In the genomic region with DNA sequence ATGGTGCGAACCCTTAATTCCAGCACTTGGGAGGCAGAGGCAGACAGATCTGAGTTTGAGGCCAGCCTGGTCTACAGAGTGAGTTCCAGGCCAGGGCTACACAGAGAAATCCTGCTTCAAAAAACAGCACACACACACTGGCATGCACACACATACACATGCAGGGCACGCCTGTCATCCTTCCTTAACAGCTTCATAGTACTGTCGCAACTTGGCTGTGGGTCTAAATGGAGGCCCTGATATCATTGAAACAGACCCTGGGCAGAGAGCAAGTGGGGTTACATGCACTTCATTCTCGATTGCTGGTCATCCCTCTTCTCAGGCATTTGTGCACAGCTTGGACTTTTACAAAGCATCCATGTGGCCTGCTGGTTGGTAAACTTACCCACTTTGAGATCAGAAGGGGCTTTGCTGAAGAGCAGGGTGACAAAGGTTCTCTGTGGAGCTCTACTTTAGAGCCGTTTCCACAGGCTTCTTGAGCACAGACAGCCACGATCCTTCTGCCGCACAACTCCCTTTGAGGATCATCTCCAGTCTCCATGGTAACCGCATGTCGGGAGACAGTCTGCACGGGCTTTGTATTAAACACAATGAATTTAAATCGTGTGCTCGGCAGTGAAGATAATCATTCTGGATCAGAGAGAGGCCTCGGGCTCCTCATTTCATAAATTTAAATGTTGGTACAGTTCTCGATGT, we compare ENCODE assay signal across 13 mouse cellular contexts. TPM values are rescaled to one million over a fixed set of nuclear protein-coding genes. Genes with fewer than 3 reads are reported as not detected.
DNase-seq lines count a peak whose midpoint lies in the region; ATAC-seq and TF ChIP-seq lines count a peak whose summit lies in the region.
"Had no signal": no experiment of that assay in that cellular context is flagged by ENCODE, and none has a peak within 500 bp of the region (broad histone marks: within the 10 kb centered on the region; RNA-seq: fewer than 3 reads in every experiment).

No protein-coding gene starts in this region.

- TF ChIP-seq EP300 in liver, postnatal 0 days (IDR thresholded peaks at IDR 0.05; ENCODE audit: low read depth), result no peak

- TF ChIP-seq CTCF in liver, postnatal 0 days (IDR thresholded peaks at IDR 0.05; ENCODE audit: low read depth), result no peak

- peak overlapping the region; percentile 6; the same call in 1 of the 2 replicates for H3K4me2 ChIP-seq in hindbrain, embryonic 14.5 days (replicated peaks)
- H3K4me2 ChIP-seq in midbrain, embryonic 16.5 days (ENCODE audit: low read length), result peak overlapping the region; percentile 41
- no peak overlapping the region for H3K4me2 ChIP-seq in liver, postnatal 0 days (ENCODE audit: low read depth, low read length)
- H3K4me2 ChIP-seq: stomach, embryonic 15.5 days had no signal

- H3K9ac ChIP-seq in hindbrain, embryonic 14.5 days, result peak overlapping the region; percentile 35
- H3K9ac ChIP-seq in midbrain, embryonic 16.5 days (ENCODE audit: low read depth, low read length), result peak overlapping the region; percentile 44; the same call in 1 of the 2 replicates
- H3K9ac ChIP-seq in liver, postnatal 0 days (replicated peaks), result no peak overlapping the region
- H3K9ac ChIP-seq: stomach, embryonic 15.5 days had no signal

- ATAC-seq in frontal cortex, adult (ENCODE audit: low TSS enrichment), result peak; percentile 85
- peak; percentile 88 for ATAC-seq in hindbrain, embryonic 14.5 days (ENCODE audit: low FRiP score)
- peak; percentile 92 for ATAC-seq in midbrain, embryonic 16.5 days
- no peak for ATAC-seq in erythroid progenitor cell, adult 5-6 weeks (replicated peaks; ENCODE audit: low FRiP score, poor library complexity, severe bottlenecking)
- ATAC-seq in liver, postnatal 0 days, result no peak
- ATAC-seq: Patski had no signal

- H3K27me3 ChIP-seq in hindbrain, embryonic 14.5 days (ENCODE audit: control insufficient read depth, insufficient read depth, low read length), result no peaks in the 10 kb centered on the region
- no peaks in the 10 kb centered on the region for H3K27me3 ChIP-seq in midbrain, embryonic 16.5 days (ENCODE audit: control insufficient read depth, insufficient read depth, low read depth, low read length)
- no peaks in the 10 kb centered on the region for H3K27me3 ChIP-seq in liver, postnatal 0 days (ENCODE audit: insufficient read depth, low read length)
- H3K27me3 ChIP-seq: Patski; stomach, embryonic 15.5 days had no signal

- peaks cover 19% of the 10 kb centered on the region for H3K36me3 ChIP-seq in hindbrain, embryonic 14.5 days (replicated peaks; ENCODE audit: control insufficient read depth, insufficient read depth)
- H3K36me3 ChIP-seq in midbrain, embryonic 16.5 days (ENCODE audit: control insufficient read depth, insufficient read depth, low read length), result no peaks in the 10 kb centered on the region
- H3K36me3 ChIP-seq in liver, postnatal 0 days (replicated peaks; ENCODE audit: insufficient read depth, low read length), result no peaks in the 10 kb centered on the region
- H3K36me3 ChIP-seq: stomach, embryonic 15.5 days had no signal

- WGBS in hindbrain, embryonic 14.5 days, result 22% methylated on average over 14 of the region's 14 CpGs
- WGBS in midbrain, embryonic 16.5 days, result 12% methylated on average over 14 of the region's 14 CpGs
- WGBS in liver, postnatal 0 days (ENCODE audit: insufficient replicate concordance), result 80% methylated on average over 14 of the region's 14 CpGs

- DNase-seq in frontal cortex, postnatal 25 days (ENCODE audit: low spot score in 2 of 2), result no peak
- peak; percentile 81 for DNase-seq in brain, embryonic 18.5 days (ENCODE audit: low read depth, low spot score)
- DNase-seq in hindbrain, embryonic 14.5 days (ENCODE audit: low spot score), result peak; percentile 79
- no peak for DNase-seq in testis, postnatal 14 days (ENCODE audit: low spot score)
- no peak for DNase-seq in liver, postnatal 0 days
- DNase-seq: gastrocnemius, postnatal 25 days; lung, adult 18-20 months had no signal

- peaks cover 41% of the 10 kb centered on the region for H3K4me1 ChIP-seq in hindbrain, embryonic 14.5 days (replicated peaks; ENCODE audit: control insufficient read depth, insufficient read depth, low read length)
- H3K4me1 ChIP-seq in midbrain, embryonic 16.5 days (ENCODE audit: control insufficient read depth, insufficient read depth, low read length), result peaks cover 49% of the 10 kb centered on the region
- no peaks in the 10 kb centered on the region for H3K4me1 ChIP-seq in liver, postnatal 0 days (ENCODE audit: insufficient read depth)
- H3K4me1 ChIP-seq: stomach, embryonic 15.5 days had no signal

- no peak overlapping the region for H3K4me3 ChIP-seq in hindbrain, embryonic 14.5 days (replicated peaks; ENCODE audit: low read length)
- no peak overlapping the region for H3K4me3 ChIP-seq in midbrain, embryonic 16.5 days (ENCODE audit: low read depth, low read length)
- H3K4me3 ChIP-seq in liver, postnatal 0 days (ENCODE audit: low read depth, low read length), result no peak overlapping the region
- H3K4me3 ChIP-seq: stomach, embryonic 15.5 days had no signal

- no peaks in the 10 kb centered on the region for H3K9me3 ChIP-seq in hindbrain, embryonic 14.5 days (ENCODE audit: control insufficient read depth, low read length)
- H3K9me3 ChIP-seq in midbrain, embryonic 16.5 days (replicated peaks; ENCODE audit: control insufficient read depth, low read length, poor library complexity, severe bottlenecking), result no peaks in the 10 kb centered on the region
- H3K9me3 ChIP-seq in liver, postnatal 0 days (ENCODE audit: low read length), result no peaks in the 10 kb centered on the region
- H3K9me3 ChIP-seq: stomach, embryonic 15.5 days had no signal

- peak overlapping the region; percentile 93 for H3K27ac ChIP-seq in hindbrain, embryonic 14.5 days
- H3K27ac ChIP-seq in midbrain, embryonic 16.5 days (ENCODE audit: low read length), result peak overlapping the region; percentile 84
- no peak overlapping the region for H3K27ac ChIP-seq in liver, postnatal 0 days (ENCODE audit: low read depth)
- H3K27ac ChIP-seq: stomach, embryonic 15.5 days had no signal

RNA-seq across cellular contexts. Expression of gene Mapre3, which starts 51.5 kb away (rescaled TPM):
- 124 and 139 TPM in 2 replicates for polyA plus RNA-seq in hindbrain, embryonic 14.5 days (2014; fragmentation: Nextera tagmentation; extraction: Ambion mirVana)
- 162 and 172 TPM in 2 replicates for polyA plus RNA-seq in midbrain, embryonic 16.5 days (2015; fragmentation: Nextera tagmentation; extraction: Ambion mirVana)
- 1.3 TPM in 1 of 2 replicates, not detected in the other for total RNA-seq in erythroid progenitor cell, adult 5-6 weeks (2015; ENCODE audit: low replicate concordance)
- total RNA-seq in erythroid progenitor cell, adult 5-6 weeks (2017; ENCODE audit: low replicate concordance), result 0.64 TPM in 1 of 2 replicates, not detected in the other
- polyA plus RNA-seq in liver, postnatal 0 days (2015; fragmentation: Nextera tagmentation; extraction: Ambion mirVana), result 7.4 and 8.0 TPM in 2 replicates

RNA-seq across cellular contexts. Expression of gene Dpysl5, which starts 51.6 kb away (rescaled TPM):
- 202 and 220 TPM in 2 replicates for polyA plus RNA-seq in hindbrain, embryonic 14.5 days (2014; fragmentation: Nextera tagmentation; extraction: Ambion mirVana)
- 284 and 306 TPM in 2 replicates for polyA plus RNA-seq in midbrain, embryonic 16.5 days (2015; fragmentation: Nextera tagmentation; extraction: Ambion mirVana)
- 0.36 TPM in 1 of 2 replicates, not detected in the other for total RNA-seq in erythroid progenitor cell, adult 5-6 weeks (2015; ENCODE audit: low replicate concordance)
- total RNA-seq in erythroid progenitor cell, adult 5-6 weeks (2017; ENCODE audit: low replicate concordance), result not detected in 2 replicates
- 0.05 TPM in 1 of 2 replicates, not detected in the other for polyA plus RNA-seq in liver, postnatal 0 days (2015; fragmentation: Nextera tagmentation; extraction: Ambion mirVana)
- total RNA-seq: neutrophil, adult 5-6 weeks had no signal

Comparison
In these comparisons a context has a peak if more than half of its experiments do, and no peak if none do; other contexts are left out.
1. ATAC-seq: peak in frontal cortex, adult (single experiment), hindbrain, embryonic 14.5 days (single experiment) and midbrain, embryonic 16.5 days (single experiment); none in erythroid progenitor cell, adult 5-6 weeks (single experiment) and liver, postnatal 0 days (single experiment).
2. DNase-seq: peak in brain, embryonic 18.5 days (single experiment) and hindbrain, embryonic 14.5 days (single experiment); none in frontal cortex, postnatal 25 days (0 of 2), testis, postnatal 14 days (single experiment) and liver, postnatal 0 days (single experiment).
3. RNA of gene Mapre3, which starts 51.5 kb away (polyA plus RNA-seq): 162 to 172 TPM in midbrain, embryonic 16.5 days and 124 to 139 TPM in hindbrain, embryonic 14.5 days; 7.4 to 8.0 TPM in liver, postnatal 0 days; every median in the first group is over 10 times any median in the second.
4. RNA of gene Dpysl5, which starts 51.6 kb away (polyA plus RNA-seq): 284 to 306 TPM in midbrain, embryonic 16.5 days and 202 to 220 TPM in hindbrain, embryonic 14.5 days; 0.05 TPM in liver, postnatal 0 days; every median in the first group is over 100 times any median in the second.